Mouse (Mus musculus) neural tube, embryonic 10.5 days (tissue): ENCODE results near the gene Ablim1.

Experiments
- DNase-seq: peaks from one replicate; pipeline ENCODE4 v3.0.0-alpha.2; 2017; ENCODE audit warnings: low spot score; ENCODE audit errors: extremely low spot score

The Ablim1 gene

DNA sequence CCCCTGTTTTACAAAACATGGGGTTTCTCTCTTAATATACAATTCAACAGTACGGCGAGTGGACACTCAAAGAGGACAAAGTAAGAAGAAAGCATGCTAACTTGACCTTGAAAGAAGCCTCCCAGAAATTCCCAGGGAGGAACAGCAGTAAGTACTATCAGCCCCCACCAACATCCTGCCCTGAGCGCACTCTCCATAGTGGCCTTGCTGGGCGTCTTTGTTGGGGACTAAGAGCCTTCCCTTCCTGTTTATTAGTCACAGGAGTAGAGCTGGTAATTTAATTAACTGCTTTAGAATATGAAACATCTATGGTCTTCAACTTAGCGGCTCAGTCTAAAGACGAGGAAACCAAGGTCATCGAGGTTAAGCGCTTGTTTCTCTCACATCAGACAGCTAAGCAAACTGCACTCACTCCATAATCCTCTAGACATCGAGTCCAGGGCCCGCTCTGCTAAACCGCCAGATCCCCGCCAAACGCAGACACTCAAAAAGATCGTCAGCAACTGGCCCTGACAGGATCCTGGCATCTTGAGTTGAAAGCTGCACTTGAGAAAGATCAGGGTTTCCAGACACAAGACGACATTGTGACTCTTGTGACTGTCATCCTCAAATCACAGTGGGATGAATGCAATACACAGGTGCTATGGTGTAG, 50.3 kb downstream of the Ablim1 start:
- DNase-seq, result no peak

DNA sequence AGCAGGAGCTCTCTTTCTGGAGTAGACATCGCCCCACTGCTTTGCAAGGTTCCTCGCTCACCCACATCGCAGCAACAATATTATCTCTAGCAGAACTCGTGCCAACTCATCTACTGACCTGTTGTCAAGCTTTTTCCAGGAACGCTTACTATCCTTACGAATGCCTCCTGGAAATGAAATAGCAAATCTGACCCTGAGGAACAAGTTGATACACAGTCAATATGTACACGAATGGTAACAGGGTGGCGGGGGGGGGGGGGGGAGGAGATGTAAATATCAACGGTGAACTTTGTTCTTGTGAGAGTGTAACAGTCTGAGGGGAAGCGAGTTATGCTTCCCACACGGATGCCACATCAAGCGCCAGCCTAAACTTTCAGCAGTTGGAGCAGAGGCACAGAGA, 56.9 kb downstream of the Ablim1 start:
- DNase-seq, result no peak

DNA sequence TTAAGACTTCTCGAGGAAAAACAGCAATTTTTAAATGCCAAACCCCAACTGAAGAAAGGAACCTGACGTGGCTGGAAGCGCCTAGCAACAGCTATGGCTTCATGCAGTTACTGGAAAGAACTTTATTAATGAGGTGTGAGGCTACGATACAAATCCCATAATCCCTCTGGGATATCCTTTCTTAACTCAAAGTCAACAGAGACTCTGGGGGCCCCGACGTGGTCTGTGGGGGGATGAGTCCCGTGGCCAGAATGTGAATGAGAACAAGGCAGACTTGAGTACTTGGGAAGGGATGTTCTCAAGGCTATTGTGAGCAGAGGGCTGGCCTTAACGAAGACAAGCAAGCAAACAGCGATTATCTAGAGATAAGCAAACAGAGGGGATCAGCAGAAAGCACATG, 58.1 kb downstream of the Ablim1 start:
- no peak for DNase-seq

DNA sequence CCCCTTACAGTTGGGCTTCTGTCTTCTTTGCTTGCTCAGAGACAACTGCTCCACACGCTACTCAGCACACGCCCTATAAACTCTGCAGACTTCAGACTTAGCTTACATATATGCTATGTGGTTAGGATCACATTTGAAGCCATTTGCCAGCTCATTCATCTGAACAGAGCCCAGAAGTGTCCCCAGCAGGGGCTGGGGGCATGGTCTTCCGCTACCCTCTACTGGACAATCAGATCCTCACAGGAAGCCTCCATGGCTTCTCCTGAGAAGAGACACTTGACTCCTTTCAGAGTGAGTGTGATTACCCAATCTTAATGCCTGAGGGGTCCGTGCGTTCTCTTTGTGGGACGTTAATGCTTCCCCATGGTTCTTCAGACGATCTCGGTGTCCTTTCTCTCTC, 59.6 kb downstream of the Ablim1 start:
- DNase-seq, result no peak

DNA sequence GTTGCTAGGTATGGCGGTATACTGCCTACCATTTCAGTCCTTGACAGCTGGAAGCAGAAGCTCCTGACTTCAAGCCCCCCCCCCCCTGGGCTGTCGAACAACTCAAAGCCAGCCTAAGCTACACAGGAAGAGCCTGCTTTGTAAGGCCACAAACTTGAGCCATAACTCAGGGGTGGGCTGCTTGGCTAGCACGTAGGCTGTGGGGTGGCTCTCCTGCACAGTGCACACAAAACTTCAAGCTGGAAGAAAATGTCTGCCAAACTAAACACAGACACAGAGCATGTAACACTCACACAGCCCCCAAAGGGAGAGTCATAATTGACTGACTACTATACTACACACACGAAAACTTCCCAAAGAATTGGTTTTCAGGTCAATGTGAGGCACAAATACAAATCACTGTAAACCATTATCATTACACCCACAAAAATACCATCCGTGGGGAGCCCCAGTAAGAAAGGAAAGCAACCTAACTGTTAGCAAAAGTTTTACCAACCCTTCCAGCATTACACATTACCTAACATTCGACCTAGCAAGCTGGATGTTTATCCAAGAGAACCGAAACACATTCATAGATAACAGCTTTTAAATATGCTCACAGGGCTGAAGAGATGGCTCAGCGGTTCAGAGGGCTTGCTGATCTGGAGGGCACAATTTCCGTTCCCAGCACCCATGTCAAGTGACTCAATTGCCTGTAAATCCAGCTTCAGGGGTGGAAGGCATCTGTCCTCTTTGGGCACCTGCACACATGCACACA, 61.8 kb downstream of the Ablim1 start:
- DNase-seq, result no peak

DNA sequence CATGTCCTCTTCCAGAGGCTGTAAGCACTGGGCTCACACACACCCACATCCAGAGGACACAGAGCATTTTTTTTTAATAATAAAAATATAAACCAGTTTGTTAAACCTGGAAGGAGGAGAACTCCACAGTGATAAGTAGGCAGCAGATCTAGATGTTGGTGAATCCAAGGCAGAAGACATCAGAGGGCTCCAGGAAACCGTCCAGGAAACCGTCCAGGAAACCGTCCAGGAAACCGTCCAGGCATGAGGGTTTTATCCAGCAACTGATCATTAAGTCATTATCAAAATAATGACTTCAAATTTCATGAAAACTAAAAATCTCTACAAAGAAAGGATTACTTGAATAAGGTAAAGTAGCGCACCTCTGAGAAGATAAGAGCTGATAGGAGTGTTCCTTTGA, 65.9 kb downstream of the Ablim1 start:
- DNase-seq, result no peak

DNA sequence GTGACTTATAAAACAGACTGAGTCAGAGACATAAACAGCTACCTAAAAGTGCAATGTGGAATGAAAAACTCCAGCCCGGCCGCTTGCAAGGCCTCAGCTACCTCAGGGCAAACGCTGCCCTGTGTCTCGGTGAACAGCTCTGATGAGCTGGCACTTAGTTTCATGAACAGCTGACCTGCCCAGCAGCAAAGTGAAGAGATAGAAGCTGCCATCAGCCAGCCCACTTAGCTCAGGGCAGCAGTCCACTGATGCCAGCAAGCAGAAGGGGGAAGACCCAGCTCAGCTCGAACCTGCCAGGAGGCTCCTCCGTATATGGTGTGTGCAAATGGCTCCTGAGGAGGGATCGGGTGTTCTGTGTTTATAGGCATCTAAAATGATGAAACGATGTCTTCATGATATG, 67.5 kb downstream of the Ablim1 start:
- DNase-seq, result no peak

DNA sequence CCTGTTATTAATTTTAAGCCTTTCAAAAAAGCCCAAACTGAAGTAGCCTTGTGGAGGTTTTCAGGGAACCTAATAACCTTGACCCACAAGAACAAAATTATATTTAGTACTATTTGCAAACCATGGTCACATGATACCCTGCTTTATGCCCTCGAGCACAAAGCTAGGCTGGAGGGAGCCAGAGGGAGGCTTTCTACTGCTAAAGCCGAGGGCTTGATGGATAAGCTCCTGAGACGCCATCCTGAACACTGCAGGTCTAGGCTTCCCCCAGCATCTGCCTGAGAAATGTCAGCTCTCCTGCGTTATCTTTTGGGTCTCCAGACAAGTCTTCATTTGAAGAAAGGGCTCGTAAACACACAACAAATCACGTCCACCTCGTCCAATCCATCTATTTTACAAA, 70.4 kb downstream of the Ablim1 start:
- DNase-seq, result no peak

DNA sequence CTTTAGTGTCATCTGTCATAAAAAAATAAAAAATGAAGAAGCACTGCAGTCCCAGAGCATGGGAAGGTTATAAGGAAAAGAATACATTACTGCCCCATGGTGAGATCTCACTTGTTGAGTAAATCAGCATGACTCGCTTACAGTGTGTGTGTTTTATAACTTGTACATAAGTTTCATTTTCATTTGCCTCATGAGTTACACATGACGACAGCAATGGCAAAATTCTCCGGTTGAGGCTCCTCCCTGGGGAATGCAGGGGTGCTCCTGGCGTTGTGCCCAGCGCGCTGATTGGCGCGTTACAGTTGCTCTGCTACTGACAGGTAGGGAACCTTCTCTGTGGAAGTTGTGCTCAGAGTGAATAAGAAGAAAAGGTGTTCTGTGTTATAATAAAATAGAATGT, 71.1 kb downstream of the Ablim1 start:
- no peak for DNase-seq

DNA sequence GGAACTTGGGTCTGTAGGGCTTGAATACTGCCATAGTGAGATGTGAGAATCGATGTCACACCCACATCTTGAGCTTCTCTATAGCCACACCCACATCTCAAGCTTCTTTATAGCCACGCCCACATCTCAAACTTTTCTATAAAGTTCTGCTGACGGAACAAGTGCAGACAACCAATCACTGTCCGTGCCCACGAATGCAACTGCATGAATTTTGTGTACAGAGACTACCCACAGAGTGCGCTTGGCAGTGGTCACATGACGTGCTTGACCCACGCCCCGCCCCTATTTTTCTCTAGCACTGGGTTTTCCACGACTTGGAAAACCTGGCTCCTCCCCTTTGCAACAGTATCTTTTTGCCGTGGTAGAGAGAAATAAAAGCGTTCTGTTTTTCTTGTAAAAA, 71.5 kb downstream of the Ablim1 start:
- DNase-seq, result no peak

DNA sequence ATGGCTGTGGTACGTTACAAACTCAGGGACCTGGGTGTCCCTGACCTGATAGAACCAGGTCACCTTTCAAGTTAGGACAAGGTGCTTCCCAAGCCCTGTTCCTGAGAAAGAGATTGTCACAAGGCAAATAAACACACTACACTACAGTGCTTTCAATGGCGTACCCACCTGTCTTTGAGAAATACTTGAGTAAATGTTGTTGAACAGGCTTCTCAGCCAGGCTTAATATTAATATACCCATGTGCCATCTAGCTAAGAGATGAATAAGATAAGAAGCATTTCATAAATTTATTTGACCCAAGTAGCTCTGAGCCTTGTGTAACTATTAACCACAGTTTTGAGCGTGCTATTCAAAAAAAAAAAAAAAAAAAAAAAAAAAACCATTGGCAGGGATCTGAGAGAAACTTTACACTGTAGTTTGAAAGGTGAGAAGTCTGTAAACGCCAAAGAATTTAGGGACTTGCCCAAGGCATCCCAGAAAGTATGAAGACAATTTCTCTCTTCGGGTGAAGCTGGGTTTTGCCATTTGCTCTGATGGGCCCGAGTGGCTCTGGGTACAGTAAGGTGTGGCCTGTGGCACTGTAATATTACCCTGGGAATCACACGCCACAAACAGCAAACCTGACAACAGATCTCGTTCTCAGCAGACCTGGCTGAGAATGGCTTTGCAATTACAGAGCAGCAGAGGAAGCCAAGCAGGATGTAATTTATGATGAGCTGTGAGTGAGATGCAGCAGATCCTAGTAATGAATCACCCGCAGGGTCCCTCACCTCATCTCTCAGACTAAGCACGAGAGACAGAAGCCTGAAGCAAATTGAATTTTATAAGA, 73.1 kb downstream of the Ablim1 start:
- DNase-seq, result no peak

DNA sequence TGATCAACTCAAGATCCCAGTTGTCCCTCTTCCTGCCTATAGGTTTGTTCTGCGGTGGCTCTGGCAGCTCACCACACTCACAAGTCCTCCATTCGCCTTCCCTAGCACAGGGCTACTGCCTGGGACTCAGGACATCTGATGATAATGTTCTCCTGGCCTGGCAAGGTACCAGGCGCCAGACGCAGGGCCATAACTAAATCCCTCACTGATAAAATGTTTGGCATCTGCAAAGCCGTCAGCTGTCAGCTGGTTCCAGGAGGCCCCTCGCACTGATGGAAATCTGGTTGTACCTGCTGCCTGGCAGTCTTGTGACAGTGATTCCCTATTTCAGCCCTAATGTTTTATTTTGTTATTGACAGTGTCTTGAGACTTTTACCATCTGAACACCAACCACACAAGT, 74.5 kb downstream of the Ablim1 start:
- no peak for DNase-seq

DNA sequence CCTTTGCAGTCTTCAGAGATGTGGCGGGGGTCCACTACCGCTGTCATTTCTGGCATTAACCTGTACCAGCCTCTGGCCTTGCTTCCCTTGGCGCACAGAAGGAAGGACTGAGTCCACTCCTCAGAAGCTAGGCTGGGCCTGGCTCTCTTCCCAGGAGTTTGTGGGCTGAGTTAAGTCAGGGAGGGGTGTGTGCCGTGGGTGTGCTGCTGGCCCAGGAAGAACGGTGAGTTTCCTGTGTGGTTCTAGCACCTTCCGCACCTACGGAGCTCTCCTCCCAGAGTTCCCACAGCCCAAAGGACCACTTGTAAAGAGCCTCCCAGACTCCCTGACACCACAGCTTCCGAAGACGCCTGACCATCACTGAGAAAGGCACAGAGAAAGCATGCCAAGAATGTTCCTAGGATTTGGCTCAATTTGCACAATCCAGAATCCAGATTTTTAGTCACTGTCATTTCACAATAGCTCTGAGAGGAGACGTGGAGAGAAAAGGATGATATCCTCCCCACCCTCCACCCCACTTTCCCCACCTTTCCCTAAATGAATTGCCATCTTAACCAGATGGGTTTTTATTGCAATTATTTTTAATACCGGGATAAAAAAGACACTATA, 75.4 kb downstream of the Ablim1 start:
- DNase-seq, result no peak

DNA sequence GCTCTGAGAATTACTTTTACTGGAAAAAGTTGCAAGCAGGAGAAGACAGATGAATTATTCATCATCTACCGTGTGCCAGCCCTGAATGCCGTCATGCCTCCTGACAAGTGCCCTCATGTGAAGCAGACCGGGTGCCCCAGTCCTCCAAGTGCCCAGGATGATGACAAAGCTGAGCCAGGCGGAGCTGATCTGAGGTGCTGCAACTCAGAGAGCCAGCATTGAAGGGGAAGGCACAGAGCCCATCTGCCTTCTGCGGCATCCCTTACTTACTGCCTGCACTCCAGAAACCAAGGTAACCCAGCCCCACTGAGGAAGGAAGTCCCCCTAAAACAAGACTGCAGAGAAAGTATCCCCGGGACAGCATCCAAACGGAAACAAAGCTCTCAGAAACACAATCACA, 76.3 kb downstream of the Ablim1 start:
- DNase-seq, result no peak

DNA sequence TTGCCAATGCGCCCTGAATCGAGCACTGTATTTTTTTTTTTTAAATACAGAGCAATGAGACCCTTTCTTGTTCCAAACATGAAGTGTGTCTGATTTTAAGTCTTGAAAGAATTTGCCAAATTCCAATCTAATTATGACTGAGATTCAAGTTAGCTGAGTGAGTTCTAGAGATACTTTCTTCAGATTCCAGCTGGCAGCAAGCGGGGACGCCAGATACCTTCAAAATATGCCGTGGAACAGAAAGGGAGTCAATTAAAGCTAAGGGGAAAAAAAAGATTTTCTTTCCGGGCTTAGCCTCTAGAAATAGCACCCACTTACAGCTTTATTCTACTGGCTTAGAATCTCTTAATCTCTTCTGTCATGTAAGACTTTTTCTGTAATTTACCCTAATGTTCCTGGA, 77.2 kb downstream of the Ablim1 start:
- DNase-seq, result no peak

DNA sequence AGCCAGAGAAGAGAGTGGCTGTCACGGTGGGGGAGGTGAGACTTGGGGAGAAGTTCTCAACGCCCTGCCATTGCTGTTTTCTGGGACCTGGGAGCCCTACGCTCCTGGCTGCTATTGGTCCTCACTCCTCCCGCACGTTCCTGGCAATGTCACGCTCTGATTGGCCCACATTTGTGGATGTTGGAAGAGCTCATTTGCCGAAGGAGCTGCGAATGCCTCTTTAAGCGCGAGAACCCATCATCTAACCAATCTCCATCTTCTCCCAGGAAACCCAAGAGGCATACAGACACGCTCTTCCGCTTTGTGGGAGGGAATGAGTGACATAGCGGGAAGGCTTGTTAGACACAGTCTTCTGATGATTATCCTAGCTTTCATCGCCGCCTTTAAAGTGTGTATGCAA, 78.1 kb downstream of the Ablim1 start:
- DNase-seq, result no peak

DNA sequence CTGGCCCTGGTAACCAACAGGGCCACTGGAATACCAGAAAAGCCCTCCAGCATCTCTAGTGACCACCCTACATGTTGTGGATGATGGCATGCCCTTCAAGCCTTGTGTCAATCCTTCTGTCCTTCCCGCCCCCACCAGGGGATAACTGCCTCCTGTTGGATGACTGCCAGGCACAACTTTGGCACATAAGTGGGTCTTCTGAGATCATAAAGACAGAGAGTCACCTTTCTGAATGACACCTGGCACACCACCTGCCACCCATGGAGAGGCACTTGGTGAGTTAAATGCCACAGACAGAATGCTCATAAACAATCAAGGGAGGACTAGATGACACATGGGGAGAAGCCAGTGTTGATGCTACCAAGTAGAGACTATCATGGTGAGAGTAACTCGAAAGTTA, 78.8 kb downstream of the Ablim1 start:
- DNase-seq, result no peak

DNA sequence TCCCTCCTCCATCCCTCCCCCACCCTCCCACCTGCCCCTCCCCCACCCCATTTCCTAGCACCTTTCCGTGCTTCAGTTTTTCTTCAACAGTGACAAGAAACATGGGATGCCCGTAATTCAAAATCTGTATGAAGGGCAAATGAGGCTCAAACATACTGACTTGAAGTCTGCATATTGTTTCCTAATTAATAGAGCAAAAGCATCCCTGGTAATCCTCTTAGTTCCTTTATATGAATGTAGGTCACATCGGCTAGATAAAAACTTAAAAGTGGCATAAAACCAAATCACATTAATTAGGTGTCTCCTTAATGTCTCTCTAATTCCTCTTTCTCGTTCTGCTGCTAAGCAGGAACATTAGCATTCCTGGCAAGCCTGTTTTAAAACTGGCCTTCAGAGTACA, 83.7 kb downstream of the Ablim1 start:
- no peak for DNase-seq

DNA sequence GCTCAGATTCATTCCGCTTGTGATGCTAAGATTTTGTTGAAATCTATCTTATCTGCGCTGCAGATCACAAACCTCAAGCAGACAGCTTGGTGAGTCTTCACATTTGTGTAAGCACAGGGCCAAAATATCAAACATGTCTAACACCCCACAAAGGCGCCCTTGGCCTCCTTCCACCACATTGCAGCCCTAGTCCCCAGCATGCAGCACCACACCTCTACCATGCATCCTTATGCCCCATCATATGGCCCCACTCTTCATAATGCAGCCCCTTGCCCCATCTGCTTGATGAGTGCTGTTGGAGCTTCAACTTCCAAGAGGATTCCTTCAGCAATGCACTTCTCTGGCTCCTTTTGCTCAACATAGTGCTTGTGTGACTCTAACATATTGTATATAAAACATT, 85.6 kb downstream of the Ablim1 start:
- DNase-seq, result no peak

DNA sequence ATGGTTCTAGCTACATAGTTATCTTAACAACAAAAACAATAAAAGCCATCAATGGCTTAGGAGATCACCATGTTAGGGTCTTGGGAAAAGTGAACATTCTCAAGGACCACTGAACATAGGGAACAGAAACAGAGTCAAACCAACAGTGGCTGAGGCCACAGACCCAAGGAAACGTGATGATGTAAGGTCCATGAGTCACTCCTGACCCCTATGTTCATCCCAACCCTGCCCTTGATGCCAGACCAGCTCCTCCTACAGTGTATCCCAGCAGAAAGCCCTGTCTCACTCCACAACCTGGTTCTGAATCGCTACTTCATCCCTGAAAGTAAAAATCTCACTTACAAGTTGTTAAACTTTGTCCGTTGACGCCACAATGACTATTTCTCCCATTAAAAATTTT, 86.1 kb downstream of the Ablim1 start:
- no peak for DNase-seq

DNA sequence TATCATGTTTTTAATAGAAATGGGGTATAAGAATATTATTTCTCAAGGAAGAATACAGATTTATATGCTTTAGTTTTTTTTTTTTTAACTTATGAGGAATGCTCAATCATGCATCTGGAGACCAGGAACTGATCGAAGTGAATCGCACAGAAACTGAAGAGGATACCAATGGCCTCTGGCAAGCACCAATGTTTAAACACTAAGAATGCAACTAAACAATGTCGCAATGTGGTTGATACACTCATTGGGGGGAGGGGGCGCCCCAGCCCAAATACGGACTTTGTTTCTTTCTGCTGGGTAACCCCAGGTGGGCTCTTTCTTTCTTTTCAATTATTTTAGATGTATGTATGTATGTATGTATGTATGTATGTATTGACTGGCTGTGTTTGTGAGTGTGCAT, 90.3 kb downstream of the Ablim1 start:
- no peak for DNase-seq

DNA sequence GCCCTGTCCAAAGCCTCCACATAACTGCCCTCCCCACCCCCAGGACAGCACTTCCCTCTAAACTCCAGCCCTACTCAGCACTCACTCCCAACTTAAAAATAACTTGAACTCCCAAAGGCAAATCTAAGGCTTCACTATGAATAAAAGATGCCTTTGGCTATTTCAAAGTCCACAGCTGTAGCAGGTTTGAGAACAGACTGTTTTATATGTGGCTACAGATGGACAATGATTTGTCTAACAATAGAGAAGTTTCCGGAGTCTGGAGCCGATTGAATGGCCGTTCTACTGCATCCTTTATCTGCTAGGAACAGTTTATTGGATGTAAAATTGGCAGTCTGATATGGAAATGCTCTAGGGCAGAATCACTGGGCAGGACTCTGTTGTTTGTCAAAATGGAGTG, 91.0 kb downstream of the Ablim1 start:
- DNase-seq, result no peak
